Mouse (Mus musculus): ENCODE results near the gene Lrrc8e. TPM values are rescaled to one million over a fixed set of nuclear protein-coding genes. Genes with fewer than 3 reads are reported as not detected.

The Lrrc8e gene
- 0.81 and 1.3 TPM in 2 replicates for polyA plus RNA-seq (2014; fragmentation: Nextera tagmentation; extraction: Ambion mirVana)

GRCm38 (mm10) chr8:4226739-4227347, at the start of gene Lrrc8e:
Gene Lrrc8e (plus strand): TSS chr8:4226827.
- 6% methylated on average over 33 of the region's 33 CpGs for WGBS
- ATAC-seq (replicated peaks; ENCODE audit: low FRiP score, low TSS enrichment, low read depth) (peak; percentile 82), DNase-seq (ENCODE audit: low spot score) (no peak)
- peak within 1 kb of the TSS; percentile 31; the same call in 1 of the 2 replicates for H3K9ac ChIP-seq (ENCODE audit: low read length)
- H3K4me3 ChIP-seq (ENCODE audit: low read depth, low read length): peak within 1 kb of the TSS; percentile 24
- H3K9me3 ChIP-seq (ENCODE audit: control insufficient read depth, low read length): no peaks in the 10 kb centered on the region
- no peaks in the 10 kb centered on the region for H3K27me3 ChIP-seq (replicated peaks; ENCODE audit: control insufficient read depth, insufficient read depth, low read length)
- no peaks in the 10 kb centered on the region for H3K36me3 ChIP-seq (ENCODE audit: control insufficient read depth, insufficient read depth, low read length)
- peak within 1 kb of the TSS; percentile 60 for H3K4me2 ChIP-seq (ENCODE audit: low read length)
- H3K27ac ChIP-seq (ENCODE audit: low read depth): no peak within 1 kb of the TSS
- H3K4me1 ChIP-seq (replicated peaks; ENCODE audit: control insufficient read depth, insufficient read depth, low read length): no peaks in the 10 kb centered on the region

GRCm38 (mm10) chr8:4183409-4183808, 43.2 kb upstream of the Lrrc8e start:
- peaks cover 30% of the 10 kb centered on the region for H3K36me3 ChIP-seq (ENCODE audit: control insufficient read depth, insufficient read depth, low read length)
- WGBS: 82% methylated on average over 8 of the region's 8 CpGs
- ATAC-seq (replicated peaks; ENCODE audit: low FRiP score, low TSS enrichment, low read depth) (no peak), DNase-seq (ENCODE audit: low spot score) (no peak)
- no peak overlapping the region for H3K4me2 ChIP-seq (ENCODE audit: low read length)
- no peaks in the 10 kb centered on the region for H3K4me1 ChIP-seq (replicated peaks; ENCODE audit: control insufficient read depth, insufficient read depth, low read length)
- H3K9me3 ChIP-seq (ENCODE audit: control insufficient read depth, low read length): no peaks in the 10 kb centered on the region
- no peak overlapping the region for H3K9ac ChIP-seq (ENCODE audit: low read length)
- no peak overlapping the region for H3K4me3 ChIP-seq (ENCODE audit: low read depth, low read length)
- H3K27me3 ChIP-seq (replicated peaks; ENCODE audit: control insufficient read depth, insufficient read depth, low read length): no peaks in the 10 kb centered on the region
- H3K27ac ChIP-seq (ENCODE audit: low read depth): no peak overlapping the region

GRCm38 (mm10) chr8:4186151-4186550, 40.5 kb upstream of the Lrrc8e start:
- 86% methylated on average over 2 of the region's 2 CpGs for WGBS
- H3K9ac ChIP-seq (ENCODE audit: low read length): no peak overlapping the region
- ATAC-seq (replicated peaks; ENCODE audit: low FRiP score, low TSS enrichment, low read depth) (no peak), DNase-seq (ENCODE audit: low spot score) (no peak)
- H3K9me3 ChIP-seq (ENCODE audit: control insufficient read depth, low read length): no peaks in the 10 kb centered on the region
- H3K27me3 ChIP-seq (replicated peaks; ENCODE audit: control insufficient read depth, insufficient read depth, low read length): no peaks in the 10 kb centered on the region
- H3K36me3 ChIP-seq (ENCODE audit: control insufficient read depth, insufficient read depth, low read length): peaks cover 30% of the 10 kb centered on the region
- no peak overlapping the region for H3K27ac ChIP-seq (ENCODE audit: low read depth)
- no peaks in the 10 kb centered on the region for H3K4me1 ChIP-seq (replicated peaks; ENCODE audit: control insufficient read depth, insufficient read depth, low read length)
- no peak overlapping the region for H3K4me3 ChIP-seq (ENCODE audit: low read depth, low read length)
- no peak overlapping the region for H3K4me2 ChIP-seq (ENCODE audit: low read length)

GRCm38 (mm10) chr8:4188605-4189004, 38.0 kb upstream of the Lrrc8e start:
- Histone ChIP-seq H3K4me1 (replicated peaks; ENCODE audit: control insufficient read depth, insufficient read depth, low read length) (peaks cover 4% of the 10 kb centered on the region; the same call in 1 of the 2 replicates), H3K27me3 (replicated peaks; ENCODE audit: control insufficient read depth, insufficient read depth, low read length) (no peaks in the 10 kb centered on the region), H3K9me3 (ENCODE audit: control insufficient read depth, low read length) (no peaks in the 10 kb centered on the region), H3K9ac (ENCODE audit: low read length) (no peak overlapping the region), H3K4me2 (ENCODE audit: low read length) (no peak overlapping the region), H3K4me3 (ENCODE audit: low read depth, low read length) (no peak overlapping the region), H3K27ac (ENCODE audit: low read depth) (no peak overlapping the region), H3K36me3 (ENCODE audit: control insufficient read depth, insufficient read depth, low read length) (peaks cover 30% of the 10 kb centered on the region)
- DNase-seq (ENCODE audit: low spot score): no peak
- no peak for ATAC-seq (replicated peaks; ENCODE audit: low FRiP score, low TSS enrichment, low read depth)

- Histone ChIP-seq H3K27ac (ENCODE audit: low read depth) (no peak overlapping the region), H3K36me3 (ENCODE audit: control insufficient read depth, insufficient read depth, low read length) (peaks cover 29% of the 10 kb centered on the region), H3K4me3 (ENCODE audit: low read depth, low read length) (no peak overlapping the region), H3K4me2 (ENCODE audit: low read length) (no peak overlapping the region), H3K27me3 (replicated peaks; ENCODE audit: control insufficient read depth, insufficient read depth, low read length) (no peaks in the 10 kb centered on the region), H3K4me1 (replicated peaks; ENCODE audit: control insufficient read depth, insufficient read depth, low read length) (peaks cover 4% of the 10 kb centered on the region; the same call in 1 of the 2 replicates), H3K9ac (ENCODE audit: low read length) (no peak overlapping the region), H3K9me3 (ENCODE audit: control insufficient read depth, low read length) (no peaks in the 10 kb centered on the region)
- 24% methylated on average over 3 of the region's 3 CpGs for WGBS
- no peak for DNase-seq (ENCODE audit: low spot score)
- ATAC-seq (replicated peaks; ENCODE audit: low FRiP score, low TSS enrichment, low read depth): no peak
Observed at GRCm38 (mm10) chr8:4189031-4189722, 37.5 kb upstream of the Lrrc8e start.

- Histone ChIP-seq H3K9ac (ENCODE audit: low read length) (no peak overlapping the region), H3K27ac (ENCODE audit: low read depth) (peak overlapping the region; percentile 40; the same call in 1 of the 2 replicates), H3K4me1 (replicated peaks; ENCODE audit: control insufficient read depth, insufficient read depth, low read length) (peaks cover 4% of the 10 kb centered on the region; the same call in 1 of the 2 replicates), H3K4me3 (ENCODE audit: low read depth, low read length) (no peak overlapping the region), H3K4me2 (ENCODE audit: low read length) (no peak overlapping the region), H3K36me3 (ENCODE audit: control insufficient read depth, insufficient read depth, low read length) (peaks cover 14% of the 10 kb centered on the region), H3K9me3 (ENCODE audit: control insufficient read depth, low read length) (no peaks in the 10 kb centered on the region), H3K27me3 (replicated peaks; ENCODE audit: control insufficient read depth, insufficient read depth, low read length) (no peaks in the 10 kb centered on the region)
- ATAC-seq (replicated peaks; ENCODE audit: low FRiP score, low TSS enrichment, low read depth): no peak
- WGBS: 67% methylated on average over 5 of the region's 5 CpGs
- DNase-seq (ENCODE audit: low spot score): no peak
Observed at GRCm38 (mm10) chr8:4192305-4192704, 34.3 kb upstream of the Lrrc8e start.

- Histone ChIP-seq H3K9me3 (ENCODE audit: control insufficient read depth, low read length) (no peaks in the 10 kb centered on the region), H3K4me3 (ENCODE audit: low read depth, low read length) (no peak overlapping the region), H3K27me3 (replicated peaks; ENCODE audit: control insufficient read depth, insufficient read depth, low read length) (no peaks in the 10 kb centered on the region), H3K27ac (ENCODE audit: low read depth) (peak overlapping the region; percentile 48; the same call in 1 of the 2 replicates), H3K36me3 (ENCODE audit: control insufficient read depth, insufficient read depth, low read length) (peaks cover 8% of the 10 kb centered on the region; the same call in 1 of the 2 replicates), H3K4me2 (ENCODE audit: low read length) (no peak overlapping the region; the same call in 1 of the 2 replicates), H3K9ac (ENCODE audit: low read length) (no peak overlapping the region), H3K4me1 (replicated peaks; ENCODE audit: control insufficient read depth, insufficient read depth, low read length) (peaks cover 4% of the 10 kb centered on the region; the same call in 1 of the 2 replicates)
- WGBS: 10% methylated on average over 18 of the region's 18 CpGs
- ATAC-seq (replicated peaks; ENCODE audit: low FRiP score, low TSS enrichment, low read depth): peak; percentile 84
- peak; percentile 95 for DNase-seq (ENCODE audit: low spot score)
Observed at GRCm38 (mm10) chr8:4192807-4193587, 33.6 kb upstream of the Lrrc8e start.

- WGBS: 45% methylated on average over 7 of the region's 7 CpGs
Observed at GRCm38 (mm10) chr8:4193588-4193894, 33.1 kb upstream of the Lrrc8e start.

More at GRCm38 (mm10) chr8:4193588-4193894, 33.1 kb upstream of the Lrrc8e start:
- DNase-seq (ENCODE audit: low spot score) (no peak), ATAC-seq (replicated peaks; ENCODE audit: low FRiP score, low TSS enrichment, low read depth) (no peak; the same call in 1 of the 2 replicates)
- Histone ChIP-seq H3K4me3 (ENCODE audit: low read depth, low read length) (no peak overlapping the region), H3K9ac (ENCODE audit: low read length) (no peak overlapping the region), H3K9me3 (ENCODE audit: control insufficient read depth, low read length) (no peaks in the 10 kb centered on the region), H3K4me1 (replicated peaks; ENCODE audit: control insufficient read depth, insufficient read depth, low read length) (peaks cover 4% of the 10 kb centered on the region; the same call in 1 of the 2 replicates), H3K27me3 (replicated peaks; ENCODE audit: control insufficient read depth, insufficient read depth, low read length) (no peaks in the 10 kb centered on the region), H3K27ac (ENCODE audit: low read depth) (no peak overlapping the region), H3K36me3 (ENCODE audit: control insufficient read depth, insufficient read depth, low read length) (peaks cover 8% of the 10 kb centered on the region; the same call in 1 of the 2 replicates), H3K4me2 (ENCODE audit: low read length) (no peak overlapping the region; the same call in 1 of the 2 replicates)
